Mouse (Mus musculus) lung, postnatal 0 days (tissue): ENCODE data around the gene Kmt2a. TPM values are rescaled to one million over a fixed set of nuclear protein-coding genes. Genes with fewer than 3 reads are reported as not detected.
A peak's percentile ranks its signal among the peaks of the same experiment; 100 is the strongest.

ENCODE experiments used
- ATAC-seq: fragments of 200-750 bp; cut with Nextera tagmentation; 2 replicates; pipeline ENCODE4 v1.8.0; 2017; ENCODE audit warnings: moderate library complexity
- DNase-seq: peaks from one replicate; pipeline ENCODE4 v3.0.0-alpha.2; 2016; ENCODE audit warnings: low spot score
- H3K27ac ChIP-seq: fragments of 300-500 bp; sonication (generic); 2 replicates; pipeline ENCODE4 v1.5.1; 2014; ENCODE audit warnings: antibody characterized with exemption, mild to moderate bottlenecking, low read length, mixed read lengths
- H3K27me3 ChIP-seq: fragments of 300-500 bp; sonication (generic); replicated peaks from 2 replicates; pipeline ENCODE4 v1.6.1; 2014; ENCODE audit warnings: low read length, mixed read lengths; ENCODE audit not compliant: insufficient read depth
- H3K36me3 ChIP-seq: fragments of 300-500 bp; sonication (generic); 2 replicates; pipeline ENCODE4 v1.6.1; 2014; ENCODE audit warnings: low read length, mixed read lengths; ENCODE audit not compliant: insufficient read depth
- H3K4me1 ChIP-seq: fragments of 300-500 bp; sonication (generic); 2 replicates; pipeline ENCODE4 v1.6.1; 2014; ENCODE audit warnings: antibody characterized with exemption, low read depth, low read length, mixed read lengths; ENCODE audit not compliant: insufficient read depth
- H3K4me2 ChIP-seq: fragments of 300-500 bp; sonication (generic); replicated peaks from 2 replicates; pipeline ENCODE4 v1.6.1; 2014; ENCODE audit warnings: low read depth, mild to moderate bottlenecking, low read length, moderate library complexity, mixed read lengths
- H3K4me3 ChIP-seq: fragments of 300-500 bp; sonication (generic); 2 replicates; pipeline ENCODE4 v1.5.1; 2014; ENCODE audit warnings: low read depth, low read length
- H3K9ac ChIP-seq: fragments of 300-500 bp; sonication (generic); replicated peaks from 2 replicates; pipeline ENCODE4 v1.6.1; 2014; ENCODE audit warnings: low read depth, mild to moderate bottlenecking
- H3K9me3 ChIP-seq: fragments of 300-500 bp; sonication (generic); 2 replicates; pipeline ENCODE4 v1.6.1; 2016; ENCODE audit warnings: low read length, mixed read lengths
- CTCF ChIP-seq: IDR thresholded peaks from 2 replicates; pipeline ENCODE4 v1.5.1; 2016; ENCODE audit warnings: antibody characterized with exemption, mild to moderate bottlenecking
- EP300 ChIP-seq: IDR thresholded peaks from 2 replicates; pipeline ENCODE4 v1.6.1; 2016; ENCODE audit warnings: antibody characterized with exemption, mild to moderate bottlenecking, control low read depth
- WGBS: fragments of 180-500 bp; shearing (Covaris S2); extraction: QIAGEN DNeasy Blood & Tissue Kit; methylation state at CpG from one replicate; pipeline ENCODE4 v1.1.7; 2014; 5-methylcytosine and 5-hydroxymethylcytosine counted together
- polyA plus RNA-seq: library from polyadenylated mRNA; unstranded; fragments of >200 nt; fragmentation: Nextera tagmentation; extraction: Ambion mirVana; gene quantifications from 2 replicates; pipeline ENCODE4 v1.2.1, GENCODE M21; 2015

The Kmt2a gene
- polyA plus RNA-seq, 1 experiment from 2014 or later: 6.9 TPM

GRCm38 (mm10) chr9:44877686-44878085, 3.4 kb downstream of the Kmt2a start:
- no peak for ATAC-seq
- WGBS: 70% methylated on average over 7 of the region's 7 CpGs
- Histone ChIP-seq H3K9me3 (no peaks in the 10 kb centered on the region), H3K27me3 (no peaks in the 10 kb centered on the region), H3K36me3 (no peaks in the 10 kb centered on the region; the same call in 1 of the 2 replicates), H3K4me2 (no peak overlapping the region), H3K4me3 (no peak overlapping the region), H3K9ac (no peak overlapping the region), H3K4me1 (peaks cover 9% of the 10 kb centered on the region), H3K27ac (no peak overlapping the region; the same call in 1 of the 2 replicates)
- peak; percentile 64 for DNase-seq
- no peak for TF ChIP-seq EP300
- TF ChIP-seq CTCF: no peak

- ATAC-seq: no peak
- H3K36me3 ChIP-seq: no peaks in the 10 kb centered on the region; the same call in 1 of the 2 replicates
- no peak overlapping the region for H3K4me2 ChIP-seq
- H3K9ac ChIP-seq: no peak overlapping the region
- H3K27me3 ChIP-seq: no peaks in the 10 kb centered on the region
- peaks cover 9% of the 10 kb centered on the region for H3K4me1 ChIP-seq
- no peak overlapping the region for H3K4me3 ChIP-seq
- H3K27ac ChIP-seq: no peak overlapping the region
- WGBS: 73% methylated on average over 7 of the region's 7 CpGs
- no peaks in the 10 kb centered on the region for H3K9me3 ChIP-seq
- no peak for DNase-seq
- TF ChIP-seq EP300 (no peak), CTCF (no peak)
These were observed 5.6 kb downstream of the Kmt2a start for GRCm38 (mm10) chr9:44875476-44875875.

- DNase-seq (no peak), ATAC-seq (no peak)
- no peaks in the 10 kb centered on the region for H3K27me3 ChIP-seq
- H3K9ac ChIP-seq: no peak overlapping the region
- TF ChIP-seq CTCF (no peak), EP300 (no peak)
- H3K9me3 ChIP-seq: no peaks in the 10 kb centered on the region
- no peak overlapping the region for H3K27ac ChIP-seq
- H3K4me2 ChIP-seq: no peak overlapping the region
- H3K4me3 ChIP-seq: no peak overlapping the region
- no peaks in the 10 kb centered on the region; the same call in none of the 2 replicates for H3K4me1 ChIP-seq
- no peaks in the 10 kb centered on the region; the same call in 1 of the 2 replicates for H3K36me3 ChIP-seq
These were observed 6.9 kb downstream of the Kmt2a start for GRCm38 (mm10) chr9:44874198-44874597.

GRCm38 (mm10) chr9:44873665-44874064, 7.4 kb downstream of the Kmt2a start:
- Histone ChIP-seq H3K4me3 (no peak overlapping the region), H3K27me3 (no peaks in the 10 kb centered on the region), H3K27ac (no peak overlapping the region), H3K9ac (no peak overlapping the region), H3K9me3 (no peaks in the 10 kb centered on the region), H3K4me2 (no peak overlapping the region), H3K36me3 (no peaks in the 10 kb centered on the region; the same call in 1 of the 2 replicates), H3K4me1 (no peaks in the 10 kb centered on the region; the same call in none of the 2 replicates)
- ATAC-seq: no peak
- no peak for TF ChIP-seq EP300
- TF ChIP-seq CTCF: no peak
- 57% methylated on average over 5 of the region's 5 CpGs for WGBS
- no peak for DNase-seq

- no peak for TF ChIP-seq CTCF
- TF ChIP-seq EP300: no peak
- Histone ChIP-seq H3K27me3 (no peaks in the 10 kb centered on the region), H3K27ac (no peak overlapping the region), H3K4me3 (no peak overlapping the region), H3K9me3 (no peaks in the 10 kb centered on the region), H3K36me3 (no peaks in the 10 kb centered on the region), H3K4me1 (peaks cover 4% of the 10 kb centered on the region; the same call in 1 of the 2 replicates), H3K9ac (no peak overlapping the region), H3K4me2 (no peak overlapping the region)
- ATAC-seq (no peak), DNase-seq (no peak)
- 83% methylated on average over 13 of the region's 13 CpGs for WGBS
These were observed 12.6 kb downstream of the Kmt2a start for GRCm38 (mm10) chr9:44868336-44869094.

GRCm38 (mm10) chr9:44867664-44868063, 13.4 kb downstream of the Kmt2a start:
- no peak overlapping the region for H3K27ac ChIP-seq
- ATAC-seq (no peak), DNase-seq (no peak)
- H3K36me3 ChIP-seq: no peaks in the 10 kb centered on the region
- H3K27me3 ChIP-seq: no peaks in the 10 kb centered on the region
- H3K9ac ChIP-seq: no peak overlapping the region
- H3K9me3 ChIP-seq: no peaks in the 10 kb centered on the region
- no peak for TF ChIP-seq EP300
- peaks cover 4% of the 10 kb centered on the region; the same call in 1 of the 2 replicates for H3K4me1 ChIP-seq
- no peak overlapping the region for H3K4me3 ChIP-seq
- 63% methylated on average over 3 of the region's 3 CpGs for WGBS
- H3K4me2 ChIP-seq: no peak overlapping the region
